Mouse (Mus musculus) liver, embryonic 11.5 days (tissue): ENCODE results near the gene Rab3il1. TPM values are rescaled to one million over a fixed set of nuclear protein-coding genes. Genes with fewer than 3 reads are reported as not detected.

Source experiments
- ATAC-seq: fragments of 200-750 bp; cut with Nextera tagmentation; replicated peaks from 2 replicates; pipeline ENCODE4 v1.8.0; 2017; ENCODE audit warnings: moderate number of reproducible peaks, mild to moderate bottlenecking, moderate TSS enrichment, moderate library complexity; ENCODE audit not compliant: low FRiP score
- DNase-seq: peaks from one replicate; pipeline ENCODE4 v3.0.0-alpha.2; 2017; ENCODE audit warnings: low spot score
- H3K27ac ChIP-seq: fragments of 300-500 bp; sonication (generic); 2 replicates; pipeline ENCODE4 v1.5.1; 2014; ENCODE audit warnings: mild to moderate bottlenecking, low read depth, low read length, control low read depth
- H3K27me3 ChIP-seq: fragments of 300-500 bp; sonication (generic); replicated peaks from 2 replicates; pipeline ENCODE4 v1.6.1; 2014; ENCODE audit warnings: low read length, mixed read lengths; ENCODE audit not compliant: control insufficient read depth, insufficient read depth
- H3K36me3 ChIP-seq: fragments of 300-500 bp; sonication (generic); 2 replicates; pipeline ENCODE4 v1.6.1; 2014; ENCODE audit warnings: mild to moderate bottlenecking, low read length, moderate library complexity, mixed read lengths; ENCODE audit not compliant: control insufficient read depth, insufficient read depth
- H3K4me1 ChIP-seq: fragments of 300-500 bp; sonication (generic); replicated peaks from 2 replicates; pipeline ENCODE4 v1.6.1; 2014; ENCODE audit warnings: low read length, mixed read lengths; ENCODE audit not compliant: control insufficient read depth, insufficient read depth
- H3K4me2 ChIP-seq: fragments of 300-500 bp; sonication (generic); 2 replicates; pipeline ENCODE4 v1.6.1; 2014; ENCODE audit warnings: mild to moderate bottlenecking, control low read depth, moderate library complexity
- H3K4me3 ChIP-seq: fragments of 300-500 bp; sonication (generic); 2 replicates; pipeline ENCODE4 v1.5.1; 2014; ENCODE audit warnings: low read depth, low read length, control low read depth
- H3K9ac ChIP-seq: fragments of 300-500 bp; sonication (generic); 2 replicates; pipeline ENCODE4 v1.6.1; 2014; ENCODE audit warnings: low read depth, low read length, control low read depth
- H3K9me3 ChIP-seq: fragments of 300-500 bp; sonication (generic); 2 replicates; pipeline ENCODE4 v1.6.1; 2016; ENCODE audit warnings: low read length, inconsistent platforms, mixed read lengths; ENCODE audit not compliant: control insufficient read depth
- WGBS: fragments of 180-500 bp; shearing (Covaris S2); extraction: QIAGEN DNeasy Blood & Tissue Kit; methylation state at CpG from one replicate; pipeline ENCODE4 v1.1.7; 2014; 5-methylcytosine and 5-hydroxymethylcytosine counted together
- polyA plus RNA-seq: library from polyadenylated mRNA; unstranded; fragments of >200 nt; fragmentation: Nextera tagmentation; extraction: Ambion mirVana; gene quantifications from 2 replicates; pipeline ENCODE4 v1.2.1, GENCODE M21; 2014

The Rab3il1 gene
- polyA plus RNA-seq, 1 experiment from 2014 or later, result 137 TPM

DNA sequence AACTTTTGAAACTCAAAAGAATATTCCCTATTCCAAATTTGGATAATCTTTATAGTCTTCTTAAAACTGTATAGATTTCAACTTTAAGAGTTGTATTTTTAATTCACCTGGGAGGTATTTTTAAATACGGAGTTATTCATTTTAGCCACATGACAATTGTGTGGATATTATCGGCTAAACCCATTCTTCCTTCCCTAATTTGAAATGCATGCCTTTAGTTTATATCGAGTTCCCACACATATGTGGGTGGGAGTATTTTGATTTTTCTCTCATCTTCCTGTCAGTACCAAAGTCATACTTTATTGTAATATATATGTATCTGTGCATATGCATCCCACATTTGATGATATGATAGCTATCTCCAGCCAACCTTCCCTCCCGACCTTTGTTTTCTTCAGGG lies 21.2 kb upstream of the Rab3il1 start, which contains the start of gene Fth1:
TSS of gene Fth1 (plus strand) at position 341 of the 400 bp plus-strand sequence.
- Histone ChIP-seq H3K4me2 (peak within 1 kb of the TSS; percentile 94), H3K4me3 (no peak within 1 kb of the TSS; the same call in 1 of the 2 replicates), H3K36me3 (peaks cover 18% of the 10 kb centered on the region), H3K9me3 (no peaks in the 10 kb centered on the region), H3K9ac (peak within 1 kb of the TSS; percentile 98; the same call in 1 of the 2 replicates), H3K27ac (peak within 1 kb of the TSS; percentile 100; the same call in 1 of the 2 replicates), H3K4me1 (peaks cover 52% of the 10 kb centered on the region), H3K27me3 (no peaks in the 10 kb centered on the region)
- no peak for ATAC-seq
- DNase-seq, result no peak
- WGBS, result 79% methylated on average over 4 of the region's 4 CpGs

GRCm38 (mm10) chr19:9981621-9982020 lies 19.8 kb upstream of the Rab3il1 start:
- Histone ChIP-seq H3K9me3 (no peaks in the 10 kb centered on the region), H3K9ac (peak overlapping the region; percentile 98), H3K4me1 (peaks cover 49% of the 10 kb centered on the region), H3K27me3 (no peaks in the 10 kb centered on the region), H3K4me2 (peak overlapping the region; percentile 94), H3K27ac (peak overlapping the region; percentile 100), H3K36me3 (peaks cover 27% of the 10 kb centered on the region), H3K4me3 (peak overlapping the region; percentile 99)
- DNase-seq (no peak), ATAC-seq (no peak)
- 57% methylated on average over 4 of the region's 4 CpGs for WGBS

DNA sequence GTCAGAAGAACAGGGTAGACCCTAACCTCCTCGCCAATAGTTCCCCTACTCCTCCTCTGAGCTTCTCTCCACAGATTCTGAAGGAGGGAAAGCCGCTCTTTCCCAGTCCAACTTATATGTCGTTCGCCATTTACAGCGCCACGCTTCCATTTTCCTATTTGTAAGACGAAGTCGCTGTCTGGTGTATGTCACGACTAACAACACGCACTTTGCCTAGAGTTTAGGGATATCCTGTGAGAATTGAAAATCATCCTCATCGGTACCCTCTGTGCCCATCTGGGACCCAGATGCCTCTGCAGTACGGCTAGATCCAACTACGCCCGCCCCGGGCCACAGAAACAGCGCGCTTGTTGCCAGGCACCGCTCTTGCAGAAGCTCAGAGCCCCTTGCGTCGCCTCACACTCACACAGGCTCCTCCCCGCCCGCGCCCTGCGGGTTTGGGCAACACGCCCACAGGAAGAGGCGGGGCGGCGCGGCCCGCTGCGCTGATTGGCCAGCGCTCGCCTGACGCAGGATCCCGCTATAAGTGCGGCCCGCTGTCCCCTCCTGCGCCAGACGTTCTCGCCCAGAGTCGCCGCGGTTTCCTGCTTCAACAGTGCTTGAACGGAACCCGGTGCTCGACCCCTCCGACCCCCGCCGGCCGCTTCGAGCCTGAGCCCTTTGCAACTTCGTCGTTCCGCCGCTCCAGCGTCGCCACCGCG lies 19.2 kb upstream of the Rab3il1 start:
- WGBS, result under 1% methylated on average over 59 of the region's 59 CpGs
- peaks cover 54% of the 10 kb centered on the region for H3K4me1 ChIP-seq
- ATAC-seq, result peak; percentile 89
- H3K9me3 ChIP-seq, result no peaks in the 10 kb centered on the region
- peak overlapping the region; percentile 100 for H3K27ac ChIP-seq
- H3K9ac ChIP-seq, result peak overlapping the region; percentile 98
- H3K27me3 ChIP-seq, result no peaks in the 10 kb centered on the region
- H3K36me3 ChIP-seq, result peaks cover 27% of the 10 kb centered on the region
- H3K4me3 ChIP-seq, result peak overlapping the region; percentile 99
- DNase-seq, result peak; percentile 98
- H3K4me2 ChIP-seq, result peak overlapping the region; percentile 94

DNA sequence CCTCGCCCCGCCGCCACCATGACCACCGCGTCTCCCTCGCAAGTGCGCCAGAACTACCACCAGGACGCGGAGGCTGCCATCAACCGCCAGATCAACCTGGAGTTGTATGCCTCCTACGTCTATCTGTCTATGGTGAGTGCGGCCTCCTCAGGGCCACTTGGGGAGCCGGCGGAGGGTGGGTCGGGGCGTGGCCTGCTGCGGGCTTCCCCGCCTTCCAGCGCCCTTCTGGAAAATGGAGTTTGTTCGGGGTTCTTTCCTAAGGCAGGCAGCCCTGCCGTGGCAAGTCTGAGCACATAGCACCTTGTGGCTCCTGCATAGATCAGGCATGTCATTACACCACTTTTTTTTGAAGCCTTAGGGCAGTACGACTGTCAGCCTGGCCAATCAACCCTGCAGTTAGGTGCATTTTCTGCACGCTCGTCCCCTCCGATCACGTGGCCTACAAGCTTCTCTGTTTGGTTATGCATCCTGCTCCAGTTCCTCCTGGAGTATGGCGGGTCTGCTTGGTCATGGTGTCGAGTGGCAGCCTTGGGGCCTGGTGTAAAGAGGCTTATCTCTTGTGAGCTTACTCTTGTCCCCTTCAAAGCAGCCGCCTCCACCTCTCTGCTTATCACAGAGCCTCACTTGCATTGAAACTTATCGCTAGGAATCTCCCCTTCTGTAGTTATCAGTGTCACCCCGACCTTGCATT lies 18.5 kb upstream of the Rab3il1 start:
- peaks cover 52% of the 10 kb centered on the region for H3K4me1 ChIP-seq
- peak overlapping the region; percentile 100 for H3K27ac ChIP-seq
- peak; percentile 66 for DNase-seq
- peak overlapping the region; percentile 99 for H3K4me3 ChIP-seq
- H3K27me3 ChIP-seq, result no peaks in the 10 kb centered on the region
- H3K36me3 ChIP-seq, result peaks cover 27% of the 10 kb centered on the region
- ATAC-seq, result peak; percentile 84
- no peaks in the 10 kb centered on the region for H3K9me3 ChIP-seq
- under 1% methylated on average over 31 of the region's 31 CpGs for WGBS
- H3K9ac ChIP-seq, result peak overlapping the region; percentile 98
- peak overlapping the region; percentile 94 for H3K4me2 ChIP-seq

- Histone ChIP-seq H3K36me3 (peaks cover 27% of the 10 kb centered on the region), H3K27me3 (no peaks in the 10 kb centered on the region), H3K4me1 (peaks cover 50% of the 10 kb centered on the region), H3K9ac (peak overlapping the region; percentile 98), H3K9me3 (no peaks in the 10 kb centered on the region), H3K4me2 (peak overlapping the region; percentile 94), H3K4me3 (peak overlapping the region; percentile 99), H3K27ac (peak overlapping the region; percentile 100)
- WGBS, result 80% methylated on average over 20 of the region's 20 CpGs
- ATAC-seq (no peak), DNase-seq (no peak)
These were observed 17.1 kb upstream of the Rab3il1 start for GRCm38 (mm10) chr19:9984111-9985055.

DNA sequence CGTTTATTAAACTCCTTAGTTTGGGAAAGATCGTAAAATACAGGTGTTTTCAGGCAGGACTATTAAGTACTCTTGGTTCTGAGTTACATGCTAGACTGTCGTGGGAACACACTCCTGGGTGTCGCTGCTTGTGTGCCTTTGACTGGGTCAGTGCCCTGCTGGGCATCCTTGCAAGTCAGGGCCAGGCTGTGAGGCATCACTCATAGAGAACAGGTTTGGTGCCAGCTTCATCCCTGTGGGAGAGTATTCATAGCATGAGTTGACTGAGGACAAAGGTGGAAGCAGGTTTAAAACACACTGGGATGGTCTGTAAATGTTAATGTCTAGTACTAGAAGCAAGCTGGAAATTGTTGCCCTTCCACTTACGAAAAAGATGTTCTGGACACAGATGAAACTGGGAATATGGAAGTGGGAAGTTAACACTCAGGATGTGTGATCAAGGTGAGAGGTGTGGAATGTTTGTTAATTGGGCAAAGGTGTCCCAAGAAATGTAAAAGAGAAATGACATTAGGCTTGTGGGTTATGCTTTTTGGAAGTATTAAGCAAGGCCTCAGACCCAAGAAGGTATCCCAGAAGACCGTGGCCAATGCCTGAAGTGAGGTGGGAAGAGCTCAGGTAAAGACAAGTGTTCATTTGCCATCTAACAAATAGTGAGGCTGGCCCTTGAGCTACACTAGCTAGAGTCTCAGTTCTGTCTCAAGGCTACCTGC lies 16.1 kb upstream of the Rab3il1 start:
- peaks cover 55% of the 10 kb centered on the region for H3K4me1 ChIP-seq
- 92% methylated on average over 6 of the region's 6 CpGs for WGBS

GRCm38 (mm10) chr19:9985900-9986421 lies 15.5 kb upstream of the Rab3il1 start:
- WGBS, result 81% methylated on average over 2 of the region's 2 CpGs
- Histone ChIP-seq H3K9ac (no peak overlapping the region), H3K4me2 (no peak overlapping the region), H3K4me1 (peaks cover 56% of the 10 kb centered on the region), H3K9me3 (no peaks in the 10 kb centered on the region), H3K27ac (peak overlapping the region; percentile 43; the same call in 1 of the 2 replicates), H3K4me3 (no peak overlapping the region), H3K36me3 (peaks cover 27% of the 10 kb centered on the region), H3K27me3 (no peaks in the 10 kb centered on the region)
- no peak for ATAC-seq
- DNase-seq, result no peak

More for the DNA sequence above, 16.1 kb upstream of the Rab3il1 start:
- DNase-seq (no peak), ATAC-seq (no peak)
- Histone ChIP-seq H3K9ac (no peak overlapping the region), H3K36me3 (peaks cover 27% of the 10 kb centered on the region), H3K27ac (peak overlapping the region; percentile 59; the same call in 1 of the 2 replicates), H3K4me2 (peak overlapping the region; percentile 94), H3K27me3 (no peaks in the 10 kb centered on the region), H3K4me3 (0 out of 2 replicates have a peak overlapping the region, but pooled peaks have one; percentile 23), H3K9me3 (no peaks in the 10 kb centered on the region)
